In the genomic region with DNA sequence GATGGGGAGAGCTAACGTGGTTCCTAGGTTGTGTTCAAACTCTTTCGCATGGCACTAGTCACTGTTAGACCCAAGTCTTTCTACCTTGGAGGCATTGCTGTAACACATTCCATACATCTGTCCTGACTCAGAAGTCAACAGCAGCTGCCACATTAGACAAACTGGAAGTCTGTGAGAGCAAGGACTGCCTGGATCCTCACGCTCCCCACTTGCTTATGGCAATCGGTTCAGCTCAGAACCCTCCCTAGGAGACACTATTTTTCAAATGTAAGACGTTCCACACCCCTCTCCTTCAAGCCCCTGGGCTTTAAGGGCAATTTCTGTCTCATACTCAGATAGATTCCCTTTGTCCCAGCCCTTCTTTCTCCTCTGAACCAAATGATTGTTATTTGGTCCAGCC, we compare ENCODE assay signal across 29 mouse cellular contexts. TPM values are rescaled to one million over a fixed set of nuclear protein-coding genes. Genes with fewer than 3 reads are reported as not detected.
"Had no signal": no experiment of that assay in that cellular context is flagged by ENCODE, and none has a peak within 500 bp of the region (broad histone marks: within the 10 kb centered on the region; RNA-seq: fewer than 3 reads in every experiment).

No protein-coding gene starts in this region.

- H3K4me3 ChIP-seq: gastrocnemius, adult 2 months; heart, adult 2 months; hindbrain, embryonic 10.5 days; hindbrain, embryonic 12.5 days; intestine, embryonic 15.5 days; layer of hippocampus, adult 2 months; left cerebral cortex, adult 2 months; limb, embryonic 10.5 days; limb, embryonic 12.5 days had no signal

- DNase-seq: gastrocnemius, adult 2 months; gastrocnemius, postnatal 10 days; gastrocnemius, postnatal 25 days; heart, adult 2 months; heart, postnatal 10 days; heart, postnatal 4 days; kidney, adult 18-20 months; kidney, adult 8-10 months; kidney, postnatal 10 days; kidney, postnatal 25 days; kidney, postnatal 4 days; liver had no signal

- H3K4me1 ChIP-seq: hindbrain, embryonic 10.5 days; hindbrain, embryonic 12.5 days; intestine, embryonic 15.5 days; limb, embryonic 10.5 days; limb, embryonic 12.5 days had no signal

- H3K36me3 ChIP-seq: hindbrain, embryonic 10.5 days; hindbrain, embryonic 12.5 days; intestine, embryonic 15.5 days; limb, embryonic 10.5 days; limb, embryonic 12.5 days had no signal

- H3K9me3 ChIP-seq: hindbrain, embryonic 10.5 days; hindbrain, embryonic 12.5 days; intestine, embryonic 15.5 days; limb, embryonic 10.5 days; limb, embryonic 12.5 days had no signal

- H3K27me3 ChIP-seq: intestine, embryonic 15.5 days had no signal

- H3K27ac ChIP-seq: gastrocnemius, adult 2 months; heart, adult 2 months; hindbrain, embryonic 10.5 days; hindbrain, embryonic 12.5 days; hindbrain, embryonic 14.5 days; intestine, embryonic 15.5 days; layer of hippocampus, adult 2 months; left cerebral cortex, adult 2 months; limb, embryonic 10.5 days; limb, embryonic 12.5 days; liver, embryonic 14.5 days had no signal

RNA-seq across cellular contexts. Expression of a gene that starts 55.6 kb away (rescaled TPM):
- total RNA-seq: gastrocnemius, adult 2 months; gastrocnemius, postnatal 25 days; heart, adult 2 months; heart, postnatal 25 days; layer of hippocampus, adult 2 months; layer of hippocampus, postnatal 10 days; layer of hippocampus, postnatal 25 days; left cerebral cortex, adult 2 months; left cerebral cortex, postnatal 14 days; left cerebral cortex, postnatal 36 days had no signal
- polyA plus RNA-seq: frontal cortex, adult 2 months; heart, adult 2 months; heart, embryonic 14.5 days; inflammation-experienced regulatory T-cells, adult 6 months; limb, embryonic 12.5 days had no signal
